ENCODE assay signal across 8 mouse cellular contexts in genomic region chr12:17709451-17709850, GRCm38 (mm10). TPM values are rescaled to one million over a fixed set of nuclear protein-coding genes. Genes with fewer than 3 reads are reported as not detected.
A peak's percentile ranks its signal among the peaks of the same experiment; 100 is the strongest.
DNase-seq lines count a peak whose midpoint lies in the region; ATAC-seq lines count a peak whose summit lies in the region.

No protein-coding gene starts in this region.

- H3K27me3 ChIP-seq in forebrain, embryonic 11.5 days (ENCODE audit: control insufficient read depth, insufficient read depth, low read length), result no peaks in the 10 kb centered on the region
- H3K27me3 ChIP-seq in liver, embryonic 11.5 days (replicated peaks; ENCODE audit: control insufficient read depth, insufficient read depth, low read length), result no peaks in the 10 kb centered on the region
- H3K27me3 ChIP-seq in splenic B cell, adult 2 months (ENCODE audit: control insufficient read depth, insufficient read depth, low read length, poor library complexity, severe bottlenecking), result no peaks in the 10 kb centered on the region

- 0 out of 2 replicates have a peak overlapping the region, but pooled peaks have one; percentile 25 for H3K27ac ChIP-seq in forebrain, embryonic 11.5 days (ENCODE audit: low read depth, low read length)
- H3K27ac ChIP-seq in liver, embryonic 11.5 days (ENCODE audit: low read depth, low read length), result no peak overlapping the region

- H3K4me1 ChIP-seq in forebrain, embryonic 11.5 days (replicated peaks; ENCODE audit: control insufficient read depth, insufficient read depth, low read length), result peaks cover 15% of the 10 kb centered on the region
- H3K4me1 ChIP-seq in liver, embryonic 11.5 days (replicated peaks; ENCODE audit: control insufficient read depth, insufficient read depth, low read length), result peaks cover 15% of the 10 kb centered on the region

- no peak overlapping the region for H3K4me2 ChIP-seq in forebrain, embryonic 11.5 days (ENCODE audit: low read depth, low read length, severe bottlenecking)
- no peak overlapping the region for H3K4me2 ChIP-seq in liver, embryonic 11.5 days

- peak; percentile 24 for DNase-seq in kidney, postnatal 10 days
- no peak for DNase-seq in kidney, postnatal 14 days
- DNase-seq in forebrain, embryonic 11.5 days (ENCODE audit: low spot score), result peak; percentile 86
- DNase-seq in liver, embryonic 11.5 days (ENCODE audit: low spot score), result no peak
- DNase-seq in splenic B cell, adult 2 months (ENCODE audit: low read depth, low spot score), result peak; percentile 11
- DNase-seq in heart, adult 9 months (ENCODE audit: low spot score in 2 of 2), result no peak
- no peak for DNase-seq in B cell, adult 2 months
- DNase-seq in right cerebral cortex, postnatal 36 days (ENCODE audit: low spot score in 2 of 2), result no peak

- H3K36me3 ChIP-seq in forebrain, embryonic 11.5 days (ENCODE audit: control insufficient read depth, insufficient read depth, low read length), result no peaks in the 10 kb centered on the region
- H3K36me3 ChIP-seq in liver, embryonic 11.5 days (ENCODE audit: control insufficient read depth, insufficient read depth, low read length), result no peaks in the 10 kb centered on the region
- no peaks in the 10 kb centered on the region for H3K36me3 ChIP-seq in splenic B cell, adult 2 months (ENCODE audit: control insufficient read depth, insufficient read depth, low read length, poor library complexity, severe bottlenecking)

- H3K4me3 ChIP-seq in forebrain, embryonic 11.5 days (ENCODE audit: low read depth, low read length), result no peak overlapping the region
- no peak overlapping the region for H3K4me3 ChIP-seq in liver, embryonic 11.5 days (ENCODE audit: low read depth, low read length)

- H3K9ac ChIP-seq in forebrain, embryonic 11.5 days (ENCODE audit: low read length), result no peak overlapping the region
- no peak overlapping the region for H3K9ac ChIP-seq in liver, embryonic 11.5 days (ENCODE audit: low read depth, low read length)

- ATAC-seq in forebrain, embryonic 11.5 days (replicated peaks; ENCODE audit: low FRiP score), result peak; percentile 90
- ATAC-seq in liver, embryonic 11.5 days (replicated peaks; ENCODE audit: low FRiP score), result peak; percentile 60; the same call in 1 of the 2 replicates

- no peaks in the 10 kb centered on the region for H3K9me3 ChIP-seq in forebrain, embryonic 11.5 days (ENCODE audit: control insufficient read depth, low read length)
- H3K9me3 ChIP-seq in liver, embryonic 11.5 days (ENCODE audit: control insufficient read depth, low read length), result no peaks in the 10 kb centered on the region

- WGBS in forebrain, embryonic 11.5 days, result 11% methylated on average over 4 of the region's 4 CpGs
- 45% methylated on average over 4 of the region's 4 CpGs for WGBS in liver, embryonic 11.5 days

RNA-seq across cellular contexts. Expression of gene Hpcal1, which starts 18.8 kb away (rescaled TPM):
- polyA plus RNA-seq in forebrain, embryonic 11.5 days (2014; fragmentation: Nextera tagmentation; extraction: Ambion mirVana), result 41.9 and 45.7 TPM in 2 replicates
- 30.2 and 31.8 TPM in 2 replicates for polyA plus RNA-seq in liver, embryonic 11.5 days (2014; fragmentation: Nextera tagmentation; extraction: Ambion mirVana)

Comparison
In these comparisons a context has a peak if more than half of its experiments do, and no peak if none do; other contexts are left out.
1. DNase-seq: peak in kidney, postnatal 10 days (single experiment), forebrain, embryonic 11.5 days (single experiment) and splenic B cell, adult 2 months (single experiment); none in kidney, postnatal 14 days (single experiment), liver, embryonic 11.5 days (single experiment), heart, adult 9 months (0 of 2), B cell, adult 2 months (0 of 2) and right cerebral cortex, postnatal 36 days (0 of 2).